Mouse (Mus musculus) CH12.LX (cell line): Measurements from ENCODE around the gene Tns2. TPM values are rescaled to one million over a fixed set of nuclear protein-coding genes. Genes with fewer than 3 reads are reported as not detected.

ENCODE experiments used
- DNase-seq: peaks from one replicate; pipeline ENCODE4 v3.0.0-alpha.2; 2013; ENCODE audit errors: extremely low read depth
- H3K27ac ChIP-seq: 2 replicates; pipeline ENCODE4 v1.5.1; 2012; ENCODE audit warnings: low read depth, mild to moderate bottlenecking, control low read depth, moderate library complexity; ENCODE audit not compliant: insufficient read depth
- H3K27me3 ChIP-seq: replicated peaks from 2 replicates; pipeline ENCODE3; 2012; ENCODE audit warnings: inconsistent platforms
- H3K36me3 ChIP-seq, 2 experiments: replicated peaks in 1 of 2; 2 replicates each; pipeline versions ENCODE3 to v1.6.1; 2012; ENCODE audit warnings: inconsistent platforms in 1 of 2, low read length in 1 of 2, mild to moderate bottlenecking in 1 of 2, mixed read lengths in 1 of 2, moderate library complexity in 1 of 2; ENCODE audit not compliant: control insufficient read depth in 1 of 2, insufficient read depth in 1 of 2
- H3K4me1 ChIP-seq, 2 experiments: 2 replicates each; pipeline ENCODE4 v1.6.1; 2012; ENCODE audit warnings: inconsistent platforms in 1 of 2, moderate library complexity in 1 of 2; ENCODE audit not compliant: insufficient read depth in 2 of 2, control insufficient read depth in 1 of 2
- H3K4me2 ChIP-seq: 2 replicates; pipeline ENCODE4 v1.6.1; 2012; ENCODE audit warnings: low read depth, mild to moderate bottlenecking, control low read depth; ENCODE audit not compliant: poor library complexity, insufficient read depth, severe bottlenecking
- H3K4me3 ChIP-seq, 3 experiments: fragments of 150-350 bp in 1 of 3; sonication (generic) in 1 of 3; replicated peaks in 1 of 3; 2 replicates each; pipeline versions ENCODE3 to v1.5.1; 2011 to 2012; ENCODE audit warnings: low read depth in 2 of 3, low read length in 2 of 3, mild to moderate bottlenecking in 2 of 3, moderate library complexity in 2 of 3, control low read depth in 1 of 3, improper control_type of control experiment in 1 of 3, inconsistent platforms in 1 of 3, mixed read lengths in 1 of 3; ENCODE audit not compliant: poor library complexity in 1 of 3
- H3K79me2 ChIP-seq: replicated peaks from 2 replicates; pipeline ENCODE4 v1.6.1; 2012; ENCODE audit warnings: mild to moderate bottlenecking, moderate library complexity; ENCODE audit not compliant: control insufficient read depth, poor library complexity, insufficient read depth, severe bottlenecking; ENCODE audit errors: extremely low read depth
- H3K9ac ChIP-seq: 2 replicates; pipeline ENCODE4 v1.6.1; 2012; ENCODE audit warnings: low read depth, mild to moderate bottlenecking, control low read depth, moderate library complexity; ENCODE audit not compliant: insufficient read depth
- H3K9me3 ChIP-seq: replicated peaks from 2 replicates; pipeline ENCODE3; 2012; ENCODE audit warnings: low read length, inconsistent platforms, mixed read lengths
- CHD2 ChIP-seq: IDR thresholded peaks from 2 replicates; pipeline ENCODE4 v1.6.1; 2011; ENCODE audit warnings: low read length, improper control_type of control experiment
- EP300 ChIP-seq: IDR thresholded peaks from 2 replicates; pipeline ENCODE4 v1.6.1; 2011; ENCODE audit warnings: low read length, improper control_type of control experiment
- ETS1 ChIP-seq: conservative IDR thresholded peaks from 2 replicates; pipeline ENCODE4 v1.6.1; 2012; ENCODE audit warnings: low read depth, mild to moderate bottlenecking, inconsistent platforms, low read length, improper control_type of control experiment, moderate library complexity
- MAX ChIP-seq: IDR thresholded peaks from 2 replicates; pipeline ENCODE4 v1.6.1; 2011; ENCODE audit warnings: low read length, improper control_type of control experiment
- MAZ ChIP-seq: IDR thresholded peaks from 2 replicates; pipeline ENCODE4 v1.6.1; 2012; ENCODE audit warnings: low read depth, mild to moderate bottlenecking, inconsistent platforms, low read length, improper control_type of control experiment, moderate library complexity
- MXI1 ChIP-seq: IDR thresholded peaks from 2 replicates; pipeline ENCODE4 v1.6.1; 2011; ENCODE audit warnings: mild to moderate bottlenecking, low read depth, low read length, improper control_type of control experiment
- PAX5 ChIP-seq: IDR thresholded peaks from 2 replicates; pipeline ENCODE4 v1.6.1; 2012; ENCODE audit warnings: low read length, inconsistent platforms, mixed read lengths
- POLR2A ChIP-seq: IDR thresholded peaks from 2 replicates; pipeline ENCODE4 v1.6.1; 2011; ENCODE audit warnings: low read depth, mild to moderate bottlenecking, improper control_type of control experiment, low read length
- POLR2AphosphoS2 ChIP-seq: IDR thresholded peaks from 2 replicates; pipeline ENCODE4 v1.6.1; 2011; ENCODE audit warnings: low read depth, low read length, improper control_type of control experiment
- RCOR1 ChIP-seq: conservative IDR thresholded peaks from 2 replicates; pipeline ENCODE4 v1.6.1; 2012; ENCODE audit warnings: low read depth, mild to moderate bottlenecking, inconsistent platforms, low read length, improper control_type of control experiment
- UBTF ChIP-seq: IDR thresholded peaks from 2 replicates; pipeline ENCODE4 v1.6.1; 2012; ENCODE audit warnings: low read depth, mild to moderate bottlenecking, inconsistent platforms, low read length, improper control_type of control experiment, moderate library complexity
- USF1 ChIP-seq: IDR thresholded peaks from 2 replicates; pipeline ENCODE4 v1.6.1; 2014; ENCODE audit warnings: low read depth, mild to moderate bottlenecking, inconsistent platforms, low read length, improper control_type of control experiment
- USF2 ChIP-seq: conservative IDR thresholded peaks from 2 replicates; pipeline ENCODE4 v1.6.1; 2011; ENCODE audit warnings: low read depth, low read length, improper control_type of control experiment
- ZC3H11A ChIP-seq: IDR thresholded peaks from 2 replicates; pipeline ENCODE4 v1.6.1; 2012; ENCODE audit warnings: low read depth, mild to moderate bottlenecking, inconsistent platforms, low read length, improper control_type of control experiment
- ZNF384 ChIP-seq: IDR thresholded peaks from 2 replicates; pipeline ENCODE4 v1.6.1; 2012; ENCODE audit warnings: low read depth, low read length, improper control_type of control experiment, inconsistent platforms
- dilution Hi-C: fragments of 300-500 bp; cut with MboI; formaldehyde crosslinking; loops from 2 replicates; pipeline ENCODE4 v1.14.3; 2020; ENCODE audit warnings: low sequenced_read_pairs; ENCODE audit not compliant: extremely low pct_unique_long_range_greater_than_20kb, extremely low pct_ligation_motif_present
- in situ Hi-C: fragments of 300-500 bp; cut with MboI; formaldehyde crosslinking; loops from 3 replicates; pipeline ENCODE4 v1.14.3; 2019; ENCODE audit warnings: low sequenced_read_pairs, low pct_ligation_motif_present, low pct_unique_long_range_greater_than_20kb, mixed read lengths
- polyA plus RNA-seq: library from polyadenylated mRNA; unstranded; fragments of >175 nt; gene quantifications from 2 replicates; pipeline ENCODE4 v1.2.1, GENCODE M21; 2012; ENCODE audit warnings: low read depth; ENCODE audit not compliant: insufficient read length
- total RNA-seq, 2 experiments: library from RNA; depleted of rRNA; stranded (reverse); fragments of 300-350 nt in 1 of 2; fragments of >200 nt in 1 of 2; gene quantifications; 2 replicates each; pipeline ENCODE4 v1.2.3; 2012 to 2014

The Tns2 gene
- total and polyA plus RNA-seq, 3 experiments, result 0.13 to 0.34 TPM; not detected in 1

- Histone ChIP-seq H3K9me3 (no peaks in the 10 kb centered on the region), H3K79me2 (peaks cover 14% of the 10 kb centered on the region), H3K36me3 (peaks cover 75 to 94% of the 10 kb centered on the region in 2 experiments), H3K9ac (no peak overlapping the region), H3K4me3 (no peak overlapping the region), H3K4me1 (peaks cover 10 to 60% of the 10 kb centered on the region in 2 experiments), H3K27me3 (peaks cover under 1% of the 10 kb centered on the region), H3K27ac (no peak overlapping the region), H3K4me2 (no peak overlapping the region)
- TF ChIP-seq USF1, result no peak
- TF ChIP-seq EP300, result no peak
- TF ChIP-seq POLR2A, result no peak
- TF ChIP-seq PAX5, result no peak
- TF ChIP-seq MXI1, result no peak
- no peak for TF ChIP-seq MAZ
- TF ChIP-seq ZNF384, result no peak
- no peak for TF ChIP-seq USF2
- TF ChIP-seq CHD2, result no peak
- TF ChIP-seq ETS1, result no peak
- TF ChIP-seq UBTF, result no peak
- TF ChIP-seq POLR2AphosphoS2, result no peak
- TF ChIP-seq ZC3H11A, result no peak
- no peak for TF ChIP-seq RCOR1
- in situ Hi-C loops (no loop called here), dilution Hi-C loops (no loop called here)
- DNase-seq, result no peak
Observed at GRCm38 (mm10) chr15:102094157-102094556, 6.1 kb upstream of the Tns2 start.

GRCm38 (mm10) chr15:102094988-102095387 is 5.2 kb upstream of the Tns2 start:
- peaks cover 7% of the 10 kb centered on the region for H3K27me3 ChIP-seq
- H3K4me1 ChIP-seq, result peaks cover 7 to 56% of the 10 kb centered on the region in 2 experiments
- in situ Hi-C loops, result no loop called here
- peaks cover 69 to 88% of the 10 kb centered on the region in 2 experiments for H3K36me3 ChIP-seq
- TF ChIP-seq POLR2A (peak; percentile 5; the same call in 1 of the 2 replicates), MAX (no peak)
- TF ChIP-seq, all 38 proteins: peak for 1
- no peak for DNase-seq
- H3K9me3 ChIP-seq, result no peaks in the 10 kb centered on the region
- H3K79me2 ChIP-seq, result peaks cover 14% of the 10 kb centered on the region
- dilution Hi-C loops, result no loop called here
- no peak overlapping the region for H3K27ac ChIP-seq
- H3K4me3 ChIP-seq, result no peak overlapping the region
- H3K4me2 ChIP-seq, result no peak overlapping the region
- no peak overlapping the region for H3K9ac ChIP-seq
